Mouse (Mus musculus) hindbrain, embryonic 12.5 days (tissue): ENCODE measurements around the gene A3galt2. TPM values are rescaled to one million over a fixed set of nuclear protein-coding genes. Genes with fewer than 3 reads are reported as not detected.
A peak's percentile ranks its signal among the peaks of the same experiment; 100 is the strongest.

Source experiments
- ATAC-seq: fragments of 200-750 bp; cut with Nextera tagmentation; 2 replicates; pipeline ENCODE4 v1.8.0; 2017; ENCODE audit warnings: moderate TSS enrichment; ENCODE audit not compliant: low FRiP score
- H3K27ac ChIP-seq: fragments of 300-500 bp; sonication (generic); 2 replicates; pipeline ENCODE4 v1.5.1; 2016; ENCODE audit warnings: mild to moderate bottlenecking
- H3K27me3 ChIP-seq: fragments of 300-500 bp; sonication (generic); 2 replicates; pipeline ENCODE4 v1.6.1; 2016; ENCODE audit warnings: mild to moderate bottlenecking
- H3K36me3 ChIP-seq: fragments of 300-500 bp; sonication (generic); 2 replicates; pipeline ENCODE4 v1.6.1; 2016; ENCODE audit warnings: mild to moderate bottlenecking
- H3K4me1 ChIP-seq: fragments of 300-500 bp; sonication (generic); 2 replicates; pipeline ENCODE4 v1.6.1; 2016
- H3K4me2 ChIP-seq: fragments of 300-500 bp; sonication (generic); replicated peaks from 2 replicates; pipeline ENCODE4 v1.6.1; 2016; ENCODE audit warnings: mild to moderate bottlenecking
- H3K4me3 ChIP-seq: fragments of 300-500 bp; sonication (generic); 2 replicates; pipeline ENCODE4 v1.5.1; 2016; ENCODE audit warnings: mild to moderate bottlenecking
- H3K9ac ChIP-seq: fragments of 300-500 bp; sonication (generic); 2 replicates; pipeline ENCODE4 v1.6.1; 2016; ENCODE audit warnings: mild to moderate bottlenecking, moderate library complexity
- H3K9me3 ChIP-seq: fragments of 300-500 bp; sonication (generic); replicated peaks from 2 replicates; pipeline ENCODE4 v1.6.1; 2016; ENCODE audit warnings: mild to moderate bottlenecking
- WGBS: fragments of 180-500 bp; shearing (Covaris S2); methylation state at CpG from one replicate; pipeline ENCODE4 v1.1.7; 2016; 5-methylcytosine and 5-hydroxymethylcytosine counted together
- polyA plus RNA-seq: library from polyadenylated mRNA; unstranded; fragments of >200 nt; fragmentation: Nextera tagmentation; extraction: Ambion mirVana; gene quantifications from 2 replicates; pipeline ENCODE4 v1.2.1, GENCODE M21; 2016

Gene A3galt2
- polyA plus RNA-seq, 1 experiment from 2014 or later, result 0.79 TPM

- peaks cover 29% of the 10 kb centered on the region for H3K36me3 ChIP-seq
- no peak for ATAC-seq
- H3K4me2 ChIP-seq, result no peak overlapping the region
- H3K9me3 ChIP-seq, result no peaks in the 10 kb centered on the region
- no peak overlapping the region for H3K9ac ChIP-seq
- H3K27me3 ChIP-seq, result no peaks in the 10 kb centered on the region
- H3K27ac ChIP-seq, result no peak overlapping the region
- no peak overlapping the region for H3K4me3 ChIP-seq
- WGBS, result 86% methylated on average over 13 of the region's 13 CpGs
- H3K4me1 ChIP-seq, result 0 out of 2 replicates have a peak, but pooled peaks cover 8% of the 10 kb centered on the region
Observed at GRCm38 (mm10) chr4:128769569-128770355, 14.6 kb downstream of the A3galt2 start.

GRCm38 (mm10) chr4:128770698-128771097 is 15.5 kb downstream of the A3galt2 start:
- no peaks in the 10 kb centered on the region for H3K9me3 ChIP-seq
- H3K4me3 ChIP-seq, result no peak overlapping the region
- no peak for ATAC-seq
- no peak overlapping the region for H3K9ac ChIP-seq
- no peak overlapping the region for H3K27ac ChIP-seq
- H3K36me3 ChIP-seq, result peaks cover 38% of the 10 kb centered on the region
- H3K4me1 ChIP-seq, result 0 out of 2 replicates have a peak, but pooled peaks cover 8% of the 10 kb centered on the region
- H3K27me3 ChIP-seq, result no peaks in the 10 kb centered on the region
- WGBS, result 87% methylated on average over 5 of the region's 5 CpGs
- no peak overlapping the region for H3K4me2 ChIP-seq

DNA sequence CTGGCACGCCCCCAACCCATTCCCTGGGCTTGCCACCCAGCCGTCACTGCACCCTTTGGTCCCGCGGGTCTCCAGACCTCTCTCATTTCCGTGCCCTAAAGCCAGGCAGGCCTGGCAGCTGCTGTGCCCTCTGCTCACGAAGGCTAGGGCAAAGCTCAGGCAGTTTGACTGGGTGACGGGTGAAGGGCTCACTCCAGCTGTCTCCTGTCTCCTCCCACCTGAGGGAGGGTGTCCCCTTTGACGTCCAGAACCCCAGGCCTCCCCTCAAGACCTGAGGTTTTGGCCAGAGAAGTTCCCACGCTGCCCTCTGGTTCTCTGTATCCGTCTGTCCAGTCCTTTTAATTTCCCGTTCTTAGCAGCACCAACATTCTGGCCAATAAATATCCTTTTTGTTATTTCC is 18.7 kb downstream of the A3galt2 start:
- Histone ChIP-seq H3K4me1 (0 out of 2 replicates have a peak, but pooled peaks cover 8% of the 10 kb centered on the region), H3K27me3 (no peaks in the 10 kb centered on the region), H3K27ac (no peak overlapping the region), H3K9me3 (no peaks in the 10 kb centered on the region), H3K9ac (no peak overlapping the region), H3K4me3 (no peak overlapping the region), H3K4me2 (no peak overlapping the region), H3K36me3 (peaks cover 65% of the 10 kb centered on the region)
- ATAC-seq, result no peak
- 90% methylated on average over 11 of the region's 11 CpGs for WGBS

- 0 out of 2 replicates have a peak, but pooled peaks cover 8% of the 10 kb centered on the region for H3K4me1 ChIP-seq
- no peaks in the 10 kb centered on the region for H3K27me3 ChIP-seq
- peaks cover 71% of the 10 kb centered on the region for H3K36me3 ChIP-seq
- 95% methylated on average over 9 of the region's 9 CpGs for WGBS
- no peaks in the 10 kb centered on the region for H3K9me3 ChIP-seq
- ATAC-seq, result no peak
- no peak overlapping the region for H3K4me3 ChIP-seq
- H3K9ac ChIP-seq, result no peak overlapping the region
- H3K27ac ChIP-seq, result no peak overlapping the region
- H3K4me2 ChIP-seq, result no peak overlapping the region
Observed at GRCm38 (mm10) chr4:128774467-128774866, 19.3 kb downstream of the A3galt2 start.

DNA sequence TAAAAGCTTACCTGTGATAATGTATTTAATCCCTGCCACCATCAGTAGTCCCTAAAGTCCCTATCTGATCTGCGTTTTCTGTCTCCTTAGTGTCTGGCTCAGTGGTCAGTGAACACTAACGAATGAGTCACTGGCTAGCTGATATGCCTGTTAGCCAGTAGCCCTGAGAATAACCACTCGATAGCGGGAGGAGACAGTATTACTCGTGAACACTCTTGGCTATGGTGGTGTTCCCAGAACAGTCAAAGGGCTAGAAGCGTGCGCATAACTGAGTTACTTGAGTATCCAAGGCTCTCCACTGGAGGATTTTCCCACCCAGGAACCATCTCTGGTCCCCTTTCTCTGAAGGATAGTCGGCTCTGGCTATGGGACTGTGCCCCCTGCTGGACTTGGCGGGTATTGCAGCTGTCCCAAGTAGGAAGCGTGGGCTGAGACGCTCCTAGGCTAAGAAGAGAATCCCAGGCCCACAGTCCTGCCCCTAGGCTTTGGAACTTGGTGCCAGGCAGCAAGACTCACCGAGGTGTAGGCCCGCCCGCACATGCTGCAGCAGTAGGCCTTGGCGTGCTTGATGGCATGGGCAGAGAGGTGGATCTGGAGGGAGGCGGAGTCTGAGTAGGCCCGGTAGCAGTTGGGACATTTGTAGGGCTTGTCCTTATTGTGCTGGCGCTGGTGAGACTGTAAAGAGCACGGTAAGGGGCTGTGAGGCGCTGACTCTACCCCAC is 21.6 kb downstream of the A3galt2 start:
- Histone ChIP-seq H3K9ac (no peak overlapping the region), H3K36me3 (peaks cover 94% of the 10 kb centered on the region), H3K27me3 (no peaks in the 10 kb centered on the region), H3K4me3 (no peak overlapping the region), H3K4me1 (0 out of 2 replicates have a peak, but pooled peaks cover 3% of the 10 kb centered on the region), H3K4me2 (no peak overlapping the region), H3K9me3 (no peaks in the 10 kb centered on the region), H3K27ac (peak overlapping the region; percentile 8; the same call in 1 of the 2 replicates)
- ATAC-seq, result peak; percentile 62
- WGBS, result 46% methylated on average over 20 of the region's 20 CpGs

DNA sequence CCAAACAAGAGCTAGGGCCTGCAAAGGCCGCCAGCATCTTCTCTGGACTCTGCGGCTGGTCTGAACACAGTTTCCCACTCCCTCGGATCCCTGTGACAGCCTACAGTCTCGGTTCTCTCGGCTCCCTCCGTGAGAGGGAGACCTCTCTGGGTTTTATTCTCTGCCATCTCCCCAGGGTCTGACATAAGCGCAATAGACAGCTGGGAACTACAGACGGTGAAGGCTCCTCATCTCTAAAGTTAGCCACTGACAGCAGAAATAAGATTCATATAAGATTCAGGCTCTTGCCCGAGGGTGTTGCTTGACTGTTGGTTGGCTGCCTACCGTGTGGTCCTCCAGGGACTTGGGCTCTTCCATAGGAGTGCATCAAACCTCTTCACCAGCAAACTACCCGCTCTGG is 22.4 kb downstream of the A3galt2 start:
- Histone ChIP-seq H3K4me3 (no peak overlapping the region), H3K9me3 (no peaks in the 10 kb centered on the region), H3K27me3 (no peaks in the 10 kb centered on the region), H3K27ac (peak overlapping the region; percentile 8; the same call in 1 of the 2 replicates), H3K4me2 (no peak overlapping the region), H3K4me1 (0 out of 2 replicates have a peak, but pooled peaks cover 3% of the 10 kb centered on the region), H3K36me3 (peaks cover 95% of the 10 kb centered on the region), H3K9ac (no peak overlapping the region)
- ATAC-seq, result no peak
- WGBS, result 86% methylated on average over 11 of the region's 11 CpGs

- H3K27ac ChIP-seq, result no peak overlapping the region
- H3K4me2 ChIP-seq, result no peak overlapping the region
- no peak overlapping the region for H3K4me3 ChIP-seq
- H3K9ac ChIP-seq, result no peak overlapping the region
- peaks cover 93% of the 10 kb centered on the region for H3K36me3 ChIP-seq
- 95% methylated on average over 7 of the region's 7 CpGs for WGBS
- 0 out of 2 replicates have a peak, but pooled peaks cover 1% of the 10 kb centered on the region for H3K4me1 ChIP-seq
- H3K9me3 ChIP-seq, result no peaks in the 10 kb centered on the region
- no peak for ATAC-seq
- no peaks in the 10 kb centered on the region for H3K27me3 ChIP-seq
Observed at GRCm38 (mm10) chr4:128782037-128782436, 26.9 kb downstream of the A3galt2 start.

GRCm38 (mm10) chr4:128782645-128783044 is 27.5 kb downstream of the A3galt2 start:
- peaks cover 93% of the 10 kb centered on the region for H3K36me3 ChIP-seq
- no peak for ATAC-seq
- H3K4me2 ChIP-seq, result no peak overlapping the region
- H3K27ac ChIP-seq, result no peak overlapping the region
- no peak overlapping the region for H3K4me3 ChIP-seq
- no peak overlapping the region for H3K9ac ChIP-seq
- H3K4me1 ChIP-seq, result no peaks in the 10 kb centered on the region
- WGBS, result 86% methylated on average over 4 of the region's 4 CpGs
- H3K27me3 ChIP-seq, result no peaks in the 10 kb centered on the region
- H3K9me3 ChIP-seq, result no peaks in the 10 kb centered on the region

DNA sequence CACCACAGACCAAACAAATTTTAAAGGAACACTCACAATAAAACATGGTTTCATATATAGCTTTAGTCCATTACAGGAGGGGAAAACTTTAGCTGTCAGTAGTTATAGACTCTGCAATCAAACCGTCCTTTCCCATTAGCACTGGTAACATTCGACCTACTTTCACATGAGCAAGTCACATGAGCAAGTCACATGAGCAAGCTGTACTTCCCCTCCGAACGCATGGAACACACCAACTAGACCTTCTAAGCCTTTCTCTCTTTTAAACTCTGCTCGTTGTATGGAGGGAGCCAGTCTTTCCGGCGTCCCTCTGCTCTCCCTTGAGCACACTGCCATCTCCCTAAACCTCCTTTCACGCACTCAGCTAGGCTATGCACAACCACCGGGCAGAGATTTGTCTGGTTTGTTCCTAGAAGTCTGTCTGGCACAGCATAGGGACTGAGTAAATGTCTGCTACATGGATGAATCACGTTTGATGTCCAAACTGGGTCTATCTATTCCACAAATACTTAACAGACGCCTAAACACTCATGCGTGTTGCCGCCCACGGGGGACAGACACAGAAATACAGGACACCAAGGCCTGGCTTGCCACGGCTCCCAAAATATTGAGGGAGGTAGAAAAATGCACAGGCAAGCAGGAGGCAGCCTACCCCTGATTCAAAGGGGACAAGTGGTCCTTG is 29.9 kb downstream of the A3galt2 start:
- Histone ChIP-seq H3K27ac (no peak overlapping the region), H3K4me1 (0 out of 2 replicates have a peak, but pooled peaks cover under 1% of the 10 kb centered on the region), H3K9me3 (no peaks in the 10 kb centered on the region), H3K4me2 (no peak overlapping the region), H3K9ac (no peak overlapping the region), H3K27me3 (no peaks in the 10 kb centered on the region), H3K4me3 (no peak overlapping the region), H3K36me3 (peaks cover 85% of the 10 kb centered on the region)
- WGBS, result 93% methylated on average over 15 of the region's 15 CpGs
- no peak for ATAC-seq

- peaks cover 76% of the 10 kb centered on the region for H3K36me3 ChIP-seq
- peaks cover 10% of the 10 kb centered on the region; the same call in 1 of the 2 replicates for H3K4me1 ChIP-seq
- no peak overlapping the region for H3K4me2 ChIP-seq
- no peak overlapping the region for H3K27ac ChIP-seq
- H3K4me3 ChIP-seq, result no peak overlapping the region
- no peak overlapping the region for H3K9ac ChIP-seq
- 93% methylated on average over 11 of the region's 11 CpGs for WGBS
- no peaks in the 10 kb centered on the region for H3K27me3 ChIP-seq
- ATAC-seq, result no peak
- no peaks in the 10 kb centered on the region for H3K9me3 ChIP-seq
Observed at GRCm38 (mm10) chr4:128785921-128786654, 30.9 kb downstream of the A3galt2 start.

GRCm38 (mm10) chr4:128787023-128787939 is 32.1 kb downstream of the A3galt2 start:
- Histone ChIP-seq H3K27ac (no peak overlapping the region), H3K4me2 (no peak overlapping the region), H3K27me3 (no peaks in the 10 kb centered on the region), H3K4me1 (peaks cover 15% of the 10 kb centered on the region; the same call in 1 of the 2 replicates), H3K9ac (no peak overlapping the region), H3K9me3 (no peaks in the 10 kb centered on the region), H3K4me3 (no peak overlapping the region), H3K36me3 (peaks cover 64% of the 10 kb centered on the region)
- ATAC-seq, result no peak
- 81% methylated on average over 24 of the region's 24 CpGs for WGBS
